Mouse (Mus musculus) brain, embryonic 18.5 days (tissue): ENCODE results near the gene N4bp1.

Experiments used
- DNase-seq: peaks from one replicate; pipeline ENCODE4 v3.0.0-alpha.2; 2012; ENCODE audit warnings: low read depth, low spot score

The N4bp1 gene

DNA sequence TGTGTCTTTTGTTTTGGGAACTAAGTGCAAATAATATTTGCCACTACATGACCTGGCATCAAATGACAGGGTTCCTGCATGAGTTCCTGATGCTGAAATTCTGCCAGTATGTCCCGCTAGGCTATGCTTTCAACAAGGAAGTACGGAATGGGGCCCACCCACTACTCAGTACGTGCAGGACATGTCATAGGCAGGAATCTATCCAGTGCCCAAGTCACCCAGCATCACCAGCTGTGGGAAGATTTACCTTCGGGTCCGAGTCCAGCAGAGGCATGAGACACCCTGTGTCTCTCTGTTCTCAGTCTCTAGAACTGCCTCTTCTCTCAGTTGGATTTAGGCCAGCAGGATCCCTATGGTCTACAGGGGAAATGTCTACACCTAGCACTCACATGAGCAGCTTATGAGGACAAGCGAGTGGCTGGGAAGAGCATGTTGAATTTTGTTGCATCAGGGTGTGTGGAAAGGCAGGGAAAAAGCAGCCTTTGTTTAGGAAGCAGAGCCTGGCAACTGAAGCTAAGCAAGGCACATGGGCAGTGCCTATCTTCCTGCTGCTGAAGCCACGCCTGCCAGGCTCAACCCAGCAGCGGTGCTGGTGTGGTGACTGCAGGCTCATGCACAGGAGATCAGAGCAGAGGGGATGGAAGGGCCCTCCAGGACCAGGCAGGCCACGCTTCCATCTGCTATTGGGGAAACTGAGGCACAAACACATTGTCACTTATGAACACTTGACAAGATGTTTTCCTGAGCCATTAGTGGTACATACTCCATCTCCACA is 59.2 kb downstream of the N4bp1 start:
- DNase-seq: no peak

DNA sequence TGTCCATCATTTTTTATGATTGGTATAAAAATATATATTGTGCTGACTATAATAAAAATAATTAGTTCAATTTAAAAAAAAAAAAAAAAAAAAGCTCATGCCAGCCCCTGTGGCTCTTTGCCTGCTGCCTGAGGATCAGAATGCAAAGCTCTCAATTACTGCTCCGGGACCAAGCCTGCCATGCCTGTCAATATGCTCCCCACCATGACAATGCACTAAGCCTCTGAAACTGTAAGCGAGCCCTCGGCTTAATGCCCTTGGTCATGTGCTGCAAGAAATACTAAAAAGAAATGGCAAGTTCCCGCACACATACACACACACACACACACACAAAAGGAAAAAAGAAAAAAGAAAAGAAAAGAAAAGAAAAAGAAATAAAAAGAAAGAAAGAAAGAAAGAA is 60.3 kb downstream of the N4bp1 start:
- no peak for DNase-seq

DNA sequence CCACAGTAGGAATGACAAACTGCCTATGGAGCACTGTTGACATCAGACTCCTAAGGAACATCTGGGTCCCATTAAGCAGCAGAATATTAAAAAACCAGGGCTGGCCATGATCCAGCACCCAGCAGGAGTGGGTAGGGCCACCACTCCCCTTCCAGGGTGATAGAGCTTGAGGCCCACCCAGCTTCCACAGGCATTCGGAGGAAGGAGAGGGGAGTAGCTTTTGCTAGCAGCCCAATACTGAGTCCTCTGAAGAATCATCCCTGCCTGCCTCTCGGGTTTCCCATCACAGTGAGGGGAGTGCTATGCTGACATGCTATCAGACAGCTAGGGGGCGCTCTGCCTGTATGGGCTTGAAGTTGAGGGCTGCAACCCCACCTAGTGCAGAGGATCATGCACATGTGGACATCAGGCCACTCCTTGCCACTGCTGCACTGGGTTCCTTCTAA is 64.3 kb downstream of the N4bp1 start:
- no peak for DNase-seq

DNA sequence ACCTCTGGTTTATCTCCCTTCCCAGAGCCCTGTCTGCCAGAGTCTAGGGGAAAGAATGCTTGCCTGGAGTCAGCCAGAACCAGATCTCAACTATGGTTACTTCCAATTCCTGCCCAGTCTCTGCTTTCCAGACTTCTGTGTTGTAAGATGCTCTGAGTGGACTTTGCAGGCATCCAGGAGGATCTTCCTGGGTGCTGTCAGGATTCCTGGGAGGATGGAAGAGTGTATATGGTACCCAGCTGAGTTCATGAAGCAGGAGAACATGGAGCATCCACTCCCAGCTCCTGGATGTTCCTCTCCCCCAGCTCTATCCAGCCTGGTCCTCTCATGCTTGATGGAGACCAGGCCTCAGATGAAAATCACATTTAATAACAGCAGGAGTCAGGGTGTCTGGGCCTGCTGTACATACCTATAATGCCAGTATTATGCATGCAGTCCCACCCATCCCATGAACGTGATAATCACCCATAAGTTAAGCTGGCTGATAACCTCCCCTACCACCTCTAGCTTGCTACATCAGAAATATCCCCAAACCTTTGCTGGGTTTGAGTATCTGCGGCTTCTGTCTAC is 64.8 kb downstream of the N4bp1 start:
- no peak for DNase-seq

DNA sequence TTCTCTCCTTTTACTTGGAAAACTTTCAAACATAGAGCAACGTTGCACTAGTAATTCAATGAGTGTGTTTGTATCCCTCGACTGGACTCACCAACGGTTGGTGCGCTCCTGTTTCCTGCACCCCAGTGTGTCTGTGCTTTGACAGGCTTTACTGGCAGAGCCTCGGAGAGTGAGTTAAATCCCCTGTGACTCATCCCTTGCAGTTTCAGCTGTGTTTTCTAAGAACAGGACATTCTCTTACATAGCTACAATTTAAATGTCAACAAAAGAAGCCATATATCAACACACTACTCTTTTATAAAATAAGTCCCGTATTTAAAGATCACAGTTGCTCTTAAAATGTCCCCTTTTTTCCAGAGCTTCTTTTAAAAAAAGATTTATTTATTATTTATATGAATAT is 65.6 kb downstream of the N4bp1 start:
- DNase-seq: no peak

DNA sequence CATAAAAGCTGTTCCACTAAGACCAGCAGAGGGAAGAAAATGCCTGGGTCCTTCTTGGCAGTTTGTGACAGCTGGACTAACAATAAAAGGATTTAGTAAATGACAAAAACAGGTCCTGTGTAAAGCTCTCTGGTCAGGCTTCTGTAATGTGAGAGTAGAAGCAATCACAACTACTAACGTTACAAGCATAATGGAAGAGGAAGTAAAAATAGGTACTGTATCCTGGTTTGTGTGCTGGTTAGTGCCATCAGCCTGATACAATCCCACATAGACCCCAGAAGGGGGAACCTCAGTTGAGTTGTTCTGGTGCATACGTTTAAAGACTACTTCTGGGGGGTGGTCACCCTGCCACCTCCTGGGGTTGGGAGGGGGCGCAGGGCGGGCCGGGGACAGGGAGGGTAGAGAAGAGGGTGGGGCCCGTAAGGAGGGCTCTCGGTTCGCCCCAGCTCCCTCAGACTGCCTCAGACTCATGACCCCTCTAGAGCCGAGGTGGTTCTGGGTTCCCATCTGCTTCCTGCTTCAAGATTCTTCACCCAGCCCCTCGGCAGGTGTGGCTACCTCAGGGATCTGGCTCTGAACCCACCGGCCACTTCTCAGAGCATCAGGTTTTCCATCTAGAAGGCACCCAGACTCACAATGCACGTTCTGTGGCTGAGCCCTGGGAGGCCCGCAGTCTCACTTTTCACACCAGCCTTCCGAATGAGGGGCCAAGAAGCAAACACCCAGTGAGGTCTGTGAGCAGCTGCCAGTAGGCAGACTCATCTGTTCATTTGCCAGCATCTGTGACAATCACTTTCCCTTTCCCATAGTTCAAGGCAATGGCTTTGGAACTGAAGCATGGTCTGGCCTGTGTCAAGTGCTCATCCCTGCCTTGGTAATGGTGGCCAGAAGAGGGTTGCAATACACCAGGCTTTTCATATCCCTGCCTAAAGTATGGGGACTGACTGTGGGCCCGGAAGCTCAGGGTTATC is 75.8 kb downstream of the N4bp1 start:
- DNase-seq: no peak

DNA sequence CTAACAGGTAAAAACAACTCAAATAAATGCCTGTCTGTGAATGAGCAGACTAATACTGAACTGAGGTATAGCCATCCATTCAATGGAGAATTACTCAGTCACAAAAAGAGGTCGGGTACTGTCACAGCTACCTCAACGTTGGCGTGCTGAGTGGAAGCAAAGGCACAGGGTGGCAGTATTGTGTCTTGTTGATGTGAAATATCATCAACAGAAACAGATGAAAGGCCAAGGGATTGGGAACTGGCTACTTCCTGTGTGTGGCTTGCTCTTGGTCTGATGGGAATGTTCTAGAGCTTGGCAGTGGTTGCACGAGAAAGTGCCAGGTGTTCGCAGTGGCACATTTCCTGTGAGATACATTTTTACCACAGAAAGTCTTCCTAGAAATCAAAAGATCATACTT is 76.8 kb downstream of the N4bp1 start:
- no peak for DNase-seq

DNA sequence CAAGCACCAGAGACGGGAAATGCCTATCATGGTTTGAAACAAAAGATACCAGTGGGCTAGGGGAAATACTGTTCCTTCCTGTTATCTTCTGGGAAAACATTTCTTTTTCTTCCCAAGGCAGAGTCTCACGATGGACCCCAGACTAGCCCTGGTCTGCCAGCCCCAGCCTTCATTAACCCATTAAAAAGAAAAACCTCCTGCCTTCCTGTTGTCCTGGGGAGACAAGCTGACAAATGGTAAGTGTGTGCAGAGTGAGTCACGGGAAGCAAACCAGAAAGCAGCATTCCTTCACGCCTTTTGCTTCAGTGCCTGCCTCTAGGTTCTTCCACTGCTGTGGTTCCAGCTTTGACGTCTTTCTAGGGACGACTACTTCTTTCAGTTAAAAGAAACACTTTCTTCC is 83.1 kb downstream of the N4bp1 start:
- no peak for DNase-seq

DNA sequence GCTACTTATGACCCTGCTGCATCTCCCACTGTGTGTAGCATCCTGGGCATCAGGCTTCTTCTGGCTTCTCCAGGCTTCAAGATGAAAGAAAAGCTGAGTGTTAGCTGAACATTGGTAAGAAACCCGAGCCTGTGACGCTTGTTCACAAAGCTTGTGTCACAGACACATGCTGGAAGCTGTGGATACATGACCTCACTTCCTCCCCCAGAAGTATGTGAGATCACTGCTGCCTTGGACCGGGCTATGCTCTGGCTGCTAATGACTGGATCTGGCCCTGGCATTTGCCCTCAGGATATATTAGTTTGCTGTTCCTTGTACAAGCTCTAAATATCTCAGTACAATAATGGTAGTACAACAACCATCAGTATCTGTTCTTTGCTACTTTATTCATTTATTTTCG is 84.1 kb downstream of the N4bp1 start:
- DNase-seq: no peak

DNA sequence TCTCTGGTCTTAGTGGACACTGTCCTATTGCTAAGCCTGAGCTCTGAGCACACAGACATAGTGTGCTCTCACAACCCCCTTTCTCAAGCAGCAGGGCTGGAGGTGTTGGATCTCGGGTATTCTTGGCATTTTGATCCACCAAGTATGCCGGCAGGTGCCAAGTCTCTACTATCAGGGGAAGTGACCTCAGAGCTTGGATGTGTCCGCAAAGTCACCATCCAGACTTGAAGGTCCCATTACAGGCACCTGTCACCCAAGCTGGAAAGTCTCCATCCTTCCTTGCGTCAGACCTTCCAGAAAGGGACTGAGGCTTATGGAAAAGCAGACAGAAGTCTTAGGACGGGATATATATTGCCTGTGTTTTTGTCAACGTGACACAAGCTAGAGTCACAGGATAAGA is 86.9 kb downstream of the N4bp1 start:
- no peak for DNase-seq

DNA sequence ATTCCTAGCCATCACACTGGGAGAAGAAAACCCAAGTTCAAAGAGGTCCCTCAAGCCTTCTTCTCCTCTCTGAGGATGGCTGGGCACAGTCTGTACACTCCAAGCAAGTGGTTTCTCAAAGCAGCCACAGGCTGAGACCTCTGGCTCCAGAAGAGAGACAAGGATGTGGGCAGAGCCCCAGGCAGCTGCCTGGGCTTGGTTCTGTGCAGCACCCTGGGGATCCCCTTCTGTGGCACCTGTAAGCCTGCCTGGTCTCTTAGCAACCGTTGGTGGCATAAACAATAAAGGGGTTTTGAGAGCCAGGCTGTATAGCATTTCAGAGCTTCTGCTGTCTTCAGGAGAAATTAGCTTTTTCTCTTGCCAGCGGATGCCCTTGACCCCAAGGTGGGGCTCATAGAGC is 87.4 kb downstream of the N4bp1 start:
- no peak for DNase-seq

DNA sequence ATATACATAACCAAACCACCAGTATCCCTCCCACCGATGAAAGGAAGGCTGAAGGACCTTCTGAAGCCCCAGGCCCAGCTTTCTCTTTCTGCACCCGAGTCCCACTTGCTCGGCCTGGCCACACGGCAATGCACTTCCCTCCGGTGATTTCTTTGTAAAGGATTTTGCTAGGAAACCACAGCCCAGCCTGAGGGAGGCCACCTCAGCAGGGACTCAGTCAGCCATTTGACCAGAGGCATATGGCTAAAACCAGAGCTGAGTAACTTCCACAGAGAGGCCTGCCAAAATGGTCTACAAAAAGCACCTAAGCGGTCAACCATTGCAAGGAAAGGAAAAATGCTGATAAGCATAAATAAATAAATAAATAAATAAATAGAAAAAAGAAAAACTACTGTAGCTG is 90.3 kb downstream of the N4bp1 start:
- no peak for DNase-seq

DNA sequence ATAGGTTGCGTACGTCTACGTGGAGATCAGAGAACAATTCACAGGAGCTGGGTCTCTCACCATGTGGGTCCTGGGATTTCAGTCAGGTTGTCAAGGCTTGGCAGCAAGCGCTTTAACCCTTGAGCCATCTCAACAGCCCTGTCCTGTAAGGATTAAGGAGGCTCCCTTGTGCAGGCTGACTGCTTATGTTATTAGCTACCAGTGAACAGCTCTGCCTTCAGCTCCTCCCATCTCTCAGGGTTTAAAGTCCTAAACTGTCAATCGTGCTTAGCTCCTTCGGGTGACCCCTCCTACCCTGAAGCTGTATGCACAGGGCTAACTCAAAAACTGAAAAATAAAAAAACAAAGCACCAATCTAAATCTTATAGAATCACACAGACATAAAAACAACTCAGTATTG is 93.5 kb downstream of the N4bp1 start:
- no peak for DNase-seq

DNA sequence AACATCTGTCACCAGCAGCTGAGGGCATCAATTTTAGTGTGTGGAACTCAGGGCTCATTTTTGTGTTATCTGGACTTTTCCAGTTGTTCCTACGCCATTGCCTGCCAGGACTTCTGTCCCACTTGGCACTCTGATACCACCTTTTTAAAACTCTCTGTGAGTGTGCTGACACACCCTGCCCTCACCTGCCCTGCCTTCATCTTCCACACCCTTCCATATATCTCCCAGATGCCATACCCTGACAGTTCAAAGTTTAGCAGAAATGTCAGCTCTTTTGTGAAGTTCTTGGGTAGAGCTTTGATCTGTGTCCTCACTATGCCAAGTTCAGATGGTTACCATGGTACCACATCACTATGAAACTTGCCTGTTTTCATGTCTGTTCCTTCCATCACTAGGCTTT is 95.5 kb downstream of the N4bp1 start:
- DNase-seq: no peak

DNA sequence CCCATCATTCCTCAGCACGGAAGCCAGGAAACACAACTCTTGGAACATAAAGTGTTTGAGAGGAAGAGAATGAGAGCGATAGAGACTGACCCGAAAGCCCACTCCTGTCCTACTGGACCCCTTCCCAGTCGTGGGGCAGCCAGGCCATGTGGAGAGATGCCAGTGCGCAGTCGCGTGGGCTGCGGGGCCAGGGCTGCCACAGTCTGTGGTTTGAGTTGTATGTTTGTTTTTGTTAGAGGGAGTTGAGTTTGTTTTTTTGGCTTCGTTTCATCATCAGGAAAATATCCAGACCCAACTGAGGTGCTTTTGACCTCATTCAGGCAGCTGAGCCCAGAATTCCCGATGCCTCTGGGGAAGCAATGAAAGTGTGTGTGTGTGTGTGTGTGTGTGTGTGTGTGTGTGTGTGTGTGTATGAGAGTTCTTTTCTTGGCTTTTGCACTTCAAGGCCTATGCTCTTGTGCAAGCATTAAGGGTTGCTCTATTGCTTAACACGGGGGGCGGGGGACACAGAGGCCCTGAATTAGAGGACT is 97.1 kb downstream of the N4bp1 start:
- DNase-seq: no peak

DNA sequence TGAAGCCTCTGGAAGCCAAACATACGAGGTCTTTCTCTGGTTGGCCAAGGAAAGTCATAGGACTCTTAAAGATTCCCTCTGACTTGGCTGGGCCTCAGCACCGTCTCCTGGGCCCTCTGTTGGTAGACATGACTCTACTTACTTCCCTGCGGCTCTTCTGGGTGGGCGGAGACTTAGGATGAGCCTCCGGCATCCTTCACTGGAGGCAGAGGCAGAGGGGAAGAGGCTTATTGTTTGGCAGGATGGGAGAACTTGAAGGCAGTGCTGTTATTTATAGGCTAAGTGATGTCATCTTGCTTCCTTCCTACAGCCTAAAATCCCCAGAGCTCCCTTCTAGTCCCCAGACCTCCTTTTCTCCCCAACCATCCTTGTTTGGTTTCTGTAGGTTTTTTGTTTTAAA is 98.6 kb downstream of the N4bp1 start:
- no peak for DNase-seq

DNA sequence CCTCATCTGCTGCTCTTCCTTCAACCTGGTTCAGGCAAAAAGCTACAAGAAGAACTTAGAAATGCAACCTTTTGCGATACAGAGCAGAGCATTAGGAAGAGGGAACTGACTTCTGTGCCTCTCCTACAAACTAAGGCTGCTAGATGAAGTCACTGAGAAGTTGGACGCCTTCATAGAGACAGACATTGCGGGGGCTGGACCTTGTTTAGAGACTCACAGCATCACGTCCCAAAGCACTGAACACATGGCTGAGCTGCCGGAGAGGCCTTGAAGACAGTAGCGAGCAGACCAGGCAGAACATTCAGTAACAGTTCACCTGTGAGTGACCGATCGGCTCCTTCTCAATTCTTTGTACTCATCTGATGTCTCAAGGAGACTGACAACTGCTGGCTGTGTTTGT is 104.0 kb downstream of the N4bp1 start:
- DNase-seq: no peak

DNA sequence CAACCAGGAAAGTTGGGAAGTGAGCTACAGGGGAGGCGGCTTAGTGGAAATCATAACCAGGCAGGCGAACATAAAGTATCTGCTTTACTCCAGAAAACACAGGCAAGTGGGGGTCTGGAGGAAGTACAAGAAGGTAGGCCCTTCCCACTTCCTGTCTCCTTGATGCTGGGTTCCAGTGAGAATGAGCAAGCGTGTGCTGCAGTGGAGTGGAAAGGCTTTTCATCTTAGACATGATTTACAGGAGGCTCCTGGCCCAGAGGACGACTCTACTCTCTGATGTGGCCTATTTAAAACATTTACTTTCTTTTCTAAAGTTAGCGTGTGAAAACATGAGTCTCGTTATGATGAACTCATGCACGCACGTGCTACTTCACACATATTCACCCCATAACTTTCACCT is 105.9 kb downstream of the N4bp1 start:
- no peak for DNase-seq

DNA sequence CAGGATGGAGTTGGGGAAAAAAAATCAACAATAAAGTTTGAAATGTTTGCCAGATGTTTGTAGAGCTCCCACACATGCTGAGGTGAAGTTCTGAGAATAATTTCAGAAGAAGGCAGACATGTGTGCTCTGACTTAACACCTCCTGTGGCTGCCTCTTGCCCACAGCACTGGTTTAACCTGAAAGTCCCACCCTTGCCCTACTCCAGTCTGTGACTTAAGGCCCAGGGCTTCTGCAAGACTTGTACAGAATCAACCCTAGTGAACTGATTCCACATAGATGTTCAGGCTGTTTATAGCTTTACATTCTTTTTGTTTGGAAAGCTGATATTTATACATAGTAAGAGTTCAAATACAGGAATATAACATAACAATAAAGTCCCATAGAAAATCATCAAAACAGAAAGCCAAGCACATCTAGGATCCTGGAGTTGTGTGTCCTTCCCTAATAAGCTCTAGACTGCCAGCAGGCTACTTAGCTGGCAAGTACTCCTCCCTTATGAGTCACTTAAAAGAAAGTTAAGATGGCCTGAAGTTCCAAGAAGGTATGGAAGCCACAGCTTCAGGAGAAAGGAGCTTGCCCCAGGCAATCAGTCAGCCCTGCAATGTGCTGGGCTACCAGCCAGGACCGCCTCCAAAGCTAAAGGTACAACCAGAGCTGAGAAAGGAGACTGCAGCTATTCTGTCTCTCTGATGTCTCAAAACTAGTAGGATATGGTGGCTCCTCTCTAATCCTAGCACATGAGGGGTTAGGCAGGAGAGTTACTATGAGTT is 114.9 kb downstream of the N4bp1 start:
- DNase-seq: no peak

DNA sequence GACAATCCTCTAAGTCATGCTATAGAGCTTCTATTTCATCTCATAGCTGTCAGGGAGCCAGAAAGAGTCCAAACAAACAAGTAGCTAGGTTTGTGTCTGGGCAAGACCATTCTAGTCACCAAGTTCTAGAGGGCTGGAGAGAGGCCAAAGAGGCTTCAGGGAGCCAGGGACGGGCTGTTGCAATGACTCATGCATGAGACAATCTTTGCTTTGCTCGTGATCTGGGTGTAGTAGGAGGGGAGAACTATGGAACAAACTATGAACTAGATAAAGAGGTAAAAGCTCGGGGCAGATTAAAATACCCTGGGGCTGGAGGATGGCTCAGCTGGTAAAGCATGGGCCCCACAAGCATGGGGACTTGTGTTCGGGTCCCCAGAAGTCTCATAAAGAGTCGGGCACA is 116.6 kb downstream of the N4bp1 start:
- DNase-seq: no peak

DNA sequence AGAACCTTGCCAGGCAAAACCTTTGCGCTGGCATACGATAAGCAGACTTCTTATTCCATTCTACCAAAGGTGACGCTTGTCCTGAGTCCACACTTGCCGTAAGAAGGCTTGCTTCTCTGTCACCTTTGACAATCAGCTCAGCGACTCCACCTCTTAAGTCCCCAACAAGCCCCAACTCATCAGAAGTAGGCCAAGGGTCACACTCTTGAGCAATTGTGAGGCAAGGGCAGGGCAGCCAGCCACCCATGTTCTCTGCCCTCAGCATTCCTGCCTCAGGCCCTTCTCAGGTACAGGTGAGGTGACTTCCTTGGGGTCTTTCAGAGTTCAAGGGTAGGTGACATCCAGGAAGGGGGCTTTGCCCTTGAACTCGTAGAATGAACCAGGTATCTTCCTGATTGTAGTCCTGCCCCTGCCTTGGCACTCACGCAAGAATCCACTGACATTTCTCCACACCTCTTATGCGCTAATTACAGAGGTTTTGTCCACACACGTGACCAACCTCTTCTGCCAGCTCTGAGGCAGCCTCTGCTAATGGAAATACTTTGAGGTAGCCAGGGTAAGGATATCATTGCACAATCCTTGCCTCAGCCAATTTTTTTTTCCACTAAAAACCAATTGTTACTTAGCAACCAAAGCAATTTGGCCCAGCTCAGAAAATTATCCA is 118.4 kb downstream of the N4bp1 start:
- no peak for DNase-seq
